Mouse (Mus musculus): ENCODE measurements around the gene Nemp1.
A peak's percentile ranks its signal among the peaks of the same experiment; 100 is the strongest.
"Not testable (repeated sequence)": the region's sequence is repeated elsewhere in the genome, so short reads cannot be mapped to it uniquely, and the experiment has no call there.

Gene Nemp1

GRCm38 (mm10) chr10:127643553-127644238 is 23.0 kb upstream of the Nemp1 start:
- peak in 1 of 2 experiments; percentile 69 for DNase-seq (ENCODE audit: low spot score in 2 of 2)

- DNase-seq (ENCODE audit: low spot score in 2 of 2), result no peak
Measured at GRCm38 (mm10) chr10:127645791-127646190, 20.9 kb upstream of the Nemp1 start.

- DNase-seq (ENCODE audit: low spot score in 2 of 2), result no peak
Measured at GRCm38 (mm10) chr10:127652906-127653638, 13.6 kb upstream of the Nemp1 start.

- no peak for DNase-seq (ENCODE audit: low spot score in 2 of 2)
Measured at GRCm38 (mm10) chr10:127654970-127655579, 11.6 kb upstream of the Nemp1 start.

GRCm38 (mm10) chr10:127657617-127658016 is 9.1 kb upstream of the Nemp1 start:
- DNase-seq (ENCODE audit: low spot score in 2 of 2), result not testable (repeated sequence)

- no peak for DNase-seq (ENCODE audit: low spot score in 2 of 2)
Measured at GRCm38 (mm10) chr10:127658076-127658475, 8.6 kb upstream of the Nemp1 start.

GRCm38 (mm10) chr10:127659551-127659950 is 7.2 kb upstream of the Nemp1 start:
- no peak for DNase-seq (ENCODE audit: low spot score in 2 of 2)

GRCm38 (mm10) chr10:127661291-127661914 is 5.3 kb upstream of the Nemp1 start:
- DNase-seq (ENCODE audit: low spot score in 2 of 2), result peak; percentile 33 to 59

GRCm38 (mm10) chr10:127661915-127662663 is 4.6 kb upstream of the Nemp1 start:
- DNase-seq (ENCODE audit: low spot score in 2 of 2), result peak; percentile 65 to 73

GRCm38 (mm10) chr10:127662666-127663253 is 3.9 kb upstream of the Nemp1 start:
- peak; percentile 48 to 62 for DNase-seq (ENCODE audit: low spot score in 2 of 2)

GRCm38 (mm10) chr10:127663590-127663989 is 3.1 kb upstream of the Nemp1 start:
- DNase-seq (ENCODE audit: low spot score in 2 of 2), result no peak

- DNase-seq (ENCODE audit: low spot score in 2 of 2), result peak in 1 of 2 experiments; percentile 58
Measured at GRCm38 (mm10) chr10:127664166-127664565, 2.5 kb upstream of the Nemp1 start.

- no peak for DNase-seq (ENCODE audit: low spot score in 2 of 2)
Measured at GRCm38 (mm10) chr10:127664891-127665290, 1.8 kb upstream of the Nemp1 start.

GRCm38 (mm10) chr10:127665366-127666181 is 1.1 kb upstream of the Nemp1 start:
- DNase-seq (ENCODE audit: low spot score in 2 of 2), result peak; percentile 30 to 58

- DNase-seq (ENCODE audit: low spot score in 2 of 2), result peak; percentile 90 to 91
Measured at GRCm38 (mm10) chr10:127667269-127668092, 780 bp downstream of the Nemp1 start.

GRCm38 (mm10) chr10:127668093-127669050 is 1.7 kb downstream of the Nemp1 start, which contains the start of gene Nab2:
Gene Nab2 (minus strand): TSS chr10:127668568.
- DNase-seq (ENCODE audit: low spot score in 2 of 2), result peak; percentile 79 to 81

- DNase-seq (ENCODE audit: low spot score in 2 of 2), result peak; percentile 41 to 65
Measured at GRCm38 (mm10) chr10:127669170-127669569, 2.5 kb downstream of the Nemp1 start.

- DNase-seq (ENCODE audit: low spot score in 2 of 2), result no peak
Measured at GRCm38 (mm10) chr10:127670185-127670584, 3.5 kb downstream of the Nemp1 start.

Data from urinary bladder, postnatal 4 days (tissue).